Mouse (Mus musculus) lung, adult 18-20 months (tissue): ENCODE data around the gene Gmds.

Source experiments
- DNase-seq, 2 experiments: peaks; one replicate each; pipeline ENCODE4 v3.0.0; 2022; ENCODE audit warnings: mixed read lengths in 2 of 2

Gene Gmds

GRCm38 (mm10) chr13:31809701-31810100, 528.8 kb downstream of the Gmds start:
- no peak for DNase-seq

- DNase-seq: no peak
These were observed 529.6 kb downstream of the Gmds start for GRCm38 (mm10) chr13:31808804-31809420.

- no peak for DNase-seq
These were observed 530.3 kb downstream of the Gmds start for GRCm38 (mm10) chr13:31808116-31808803.

GRCm38 (mm10) chr13:31807736-31808115, 530.8 kb downstream of the Gmds start:
- DNase-seq: no peak

GRCm38 (mm10) chr13:31806890-31807735, 531.4 kb downstream of the Gmds start:
- no peak for DNase-seq

GRCm38 (mm10) chr13:31806428-31806832, 532.1 kb downstream of the Gmds start, which contains the start of gene Foxc1:
Gene Foxc1 (plus strand): TSS chr13:31806633.
- DNase-seq: peak; percentile 87 to 89

GRCm38 (mm10) chr13:31805831-31806427, 532.6 kb downstream of the Gmds start:
- no peak for DNase-seq

GRCm38 (mm10) chr13:31804571-31804970, 534.0 kb downstream of the Gmds start:
- no peak for DNase-seq

GRCm38 (mm10) chr13:31803166-31804093, 535.1 kb downstream of the Gmds start:
- DNase-seq: no peak

GRCm38 (mm10) chr13:31802447-31802846, 536.1 kb downstream of the Gmds start:
- no peak for DNase-seq

GRCm38 (mm10) chr13:31801703-31802305, 536.7 kb downstream of the Gmds start:
- no peak for DNase-seq

GRCm38 (mm10) chr13:31800581-31801576, 537.7 kb downstream of the Gmds start:
- DNase-seq: peak; percentile 78 to 85

GRCm38 (mm10) chr13:31798075-31798474, 540.5 kb downstream of the Gmds start:
- DNase-seq: no peak

GRCm38 (mm10) chr13:31797346-31797745, 541.2 kb downstream of the Gmds start:
- no peak for DNase-seq

- DNase-seq: no peak
These were observed 545.4 kb downstream of the Gmds start for GRCm38 (mm10) chr13:31793163-31793562.

- DNase-seq: no peak
These were observed 545.9 kb downstream of the Gmds start for GRCm38 (mm10) chr13:31792480-31793132.

- no peak for DNase-seq
These were observed 553.8 kb downstream of the Gmds start for GRCm38 (mm10) chr13:31784757-31785156.

GRCm38 (mm10) chr13:31782063-31782462, 556.5 kb downstream of the Gmds start:
- no peak for DNase-seq

GRCm38 (mm10) chr13:31780299-31780698, 558.2 kb downstream of the Gmds start:
- no peak for DNase-seq
